Mouse (Mus musculus) heart, embryonic 14.5 days (tissue): Measurements from ENCODE around the gene Srp68. TPM values are rescaled to one million over a fixed set of nuclear protein-coding genes. Genes with fewer than 3 reads are reported as not detected.

Source experiments
- ATAC-seq: fragments of 200-750 bp; cut with Nextera tagmentation; 2 replicates; pipeline ENCODE4 v1.8.0; 2017; ENCODE audit warnings: low read depth, moderate TSS enrichment; ENCODE audit not compliant: insufficient number of reproducible peaks, insufficient read depth, low FRiP score
- H3K27ac ChIP-seq, 2 experiments: fragments of 200-500 bp in 1 of 2; fragments of 300-500 bp in 1 of 2; sonication (generic) in 1 of 2; replicated peaks in 1 of 2; 2 replicates each; pipeline ENCODE4 v1.5.1; 2012 to 2014; ENCODE audit warnings: low read depth in 2 of 2, low read length in 2 of 2, control low read depth in 1 of 2, mild to moderate bottlenecking in 1 of 2, mixed read lengths in 1 of 2; ENCODE audit not compliant: control insufficient read depth in 1 of 2, insufficient read depth in 1 of 2
- H3K27me3 ChIP-seq: fragments of 300-500 bp; sonication (generic); 2 replicates; pipeline ENCODE4 v1.6.1; 2014; ENCODE audit warnings: mild to moderate bottlenecking, low read length, control low read depth; ENCODE audit not compliant: control insufficient read depth, insufficient read depth
- H3K36me3 ChIP-seq: fragments of 300-500 bp; sonication (generic); 2 replicates; pipeline ENCODE4 v1.6.1; 2014; ENCODE audit warnings: mild to moderate bottlenecking, control low read depth, low read length, mixed read lengths; ENCODE audit not compliant: control insufficient read depth, insufficient read depth
- H3K4me1 ChIP-seq, 2 experiments: fragments of 200-500 bp in 1 of 2; fragments of 300-500 bp in 1 of 2; sonication (generic) in 1 of 2; 2 replicates each; pipeline ENCODE4 v1.6.1; 2012 to 2014; ENCODE audit warnings: low read length in 2 of 2, control low read depth in 1 of 2, mixed read lengths in 1 of 2; ENCODE audit not compliant: control insufficient read depth in 2 of 2, insufficient read depth in 2 of 2
- H3K4me2 ChIP-seq: fragments of 300-500 bp; sonication (generic); 2 replicates; pipeline ENCODE4 v1.6.1; 2014; ENCODE audit warnings: mild to moderate bottlenecking, low read length
- H3K4me3 ChIP-seq, 2 experiments: fragments of 200-500 bp in 1 of 2; fragments of 300-500 bp in 1 of 2; sonication (generic) in 1 of 2; 2 replicates each; pipeline ENCODE4 v1.5.1; 2012 to 2014; ENCODE audit warnings: low read length in 2 of 2, mild to moderate bottlenecking in 2 of 2, control low read depth in 1 of 2, low read depth in 1 of 2, moderate library complexity in 1 of 2; ENCODE audit not compliant: control insufficient read depth in 1 of 2, insufficient read depth in 1 of 2
- H3K9ac ChIP-seq: fragments of 300-500 bp; sonication (generic); 2 replicates; pipeline ENCODE4 v1.6.1; 2014; ENCODE audit warnings: mild to moderate bottlenecking, low read length
- H3K9me3 ChIP-seq: fragments of 300-500 bp; sonication (generic); 2 replicates; pipeline ENCODE4 v1.6.1; 2016; ENCODE audit warnings: low read length, control low read depth; ENCODE audit not compliant: control insufficient read depth
- WGBS: fragments of 180-500 bp; shearing (Covaris S2); extraction: QIAGEN DNeasy Blood & Tissue Kit; methylation state at CpG from one replicate; pipeline ENCODE4 v1.1.7; 2014; 5-methylcytosine and 5-hydroxymethylcytosine counted together
- polyA plus RNA-seq: library from polyadenylated mRNA; unstranded; fragments of >200 nt; fragmentation: Nextera tagmentation; extraction: Ambion mirVana; gene quantifications from 2 replicates; pipeline ENCODE4 v1.2.1, GENCODE M21; 2014

The Srp68 gene
- polyA plus RNA-seq, 1 experiment from 2014 or later = 55.5 TPM

DNA sequence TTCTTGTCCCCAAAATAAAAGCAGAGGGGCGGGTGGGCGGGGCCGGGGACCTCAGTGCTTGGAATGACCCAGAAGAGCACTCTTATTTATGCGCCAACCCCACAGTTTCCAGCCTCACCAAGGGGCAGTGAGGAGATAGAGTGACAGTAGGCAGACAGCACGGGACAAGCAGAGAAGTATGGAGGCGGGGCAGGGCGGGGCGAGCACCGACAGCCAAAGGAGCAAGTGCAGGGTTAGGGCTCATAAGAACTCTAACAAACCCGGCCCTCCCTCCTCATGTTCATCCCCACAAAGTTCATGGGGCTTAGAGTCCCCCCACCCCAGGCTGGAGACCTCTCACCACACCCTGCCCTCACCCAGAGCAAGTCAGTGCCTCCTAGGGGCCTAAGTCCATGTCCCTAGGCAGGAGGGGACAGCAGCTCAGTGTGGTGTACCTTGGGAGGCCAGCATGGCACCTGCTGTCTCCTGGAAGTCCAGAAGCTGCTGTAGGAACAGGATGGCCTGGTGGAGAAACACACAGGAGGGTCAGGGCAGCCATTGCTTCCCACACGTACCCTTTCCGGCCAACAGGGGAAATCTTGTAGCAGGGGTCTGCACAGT lies 19.6 kb upstream of the Srp68 start:
- no peaks in the 10 kb centered on the region for H3K9me3 ChIP-seq
- no peak overlapping the region for H3K4me2 ChIP-seq
- no peak overlapping the region for H3K27ac ChIP-seq
- no peaks in the 10 kb centered on the region for H3K27me3 ChIP-seq
- H3K4me3 ChIP-seq = no peak overlapping the region
- H3K9ac ChIP-seq = no peak overlapping the region
- ATAC-seq = no peak
- peaks cover 91% of the 10 kb centered on the region for H3K36me3 ChIP-seq
- H3K4me1 ChIP-seq = peaks cover 0 to 5% of the 10 kb centered on the region in 2 experiments; a peak in 1 of 4 replicates
- WGBS = 86% methylated on average over 12 of the region's 12 CpGs

DNA sequence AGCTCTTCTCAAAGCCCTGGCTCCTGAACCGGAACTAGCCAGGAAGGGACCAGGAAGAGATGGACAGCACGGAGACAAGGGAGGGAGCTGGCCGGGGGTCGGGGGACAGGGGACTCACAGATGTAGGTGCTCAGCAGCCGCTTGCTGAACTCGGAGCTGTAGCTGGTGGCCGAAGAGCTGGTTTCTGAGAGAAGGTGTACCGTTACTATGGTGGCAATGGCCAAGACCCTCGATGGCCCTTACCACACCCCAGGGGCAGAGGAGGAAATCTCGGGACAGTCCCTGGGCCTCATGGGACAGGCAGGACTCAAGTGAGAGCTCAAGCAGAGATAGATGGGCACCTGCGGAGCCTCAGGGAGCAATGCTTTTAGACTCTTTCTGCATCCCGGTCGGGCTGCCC lies 18.4 kb upstream of the Srp68 start:
- H3K4me2 ChIP-seq = no peak overlapping the region
- H3K4me1 ChIP-seq = peaks cover 0 to 5% of the 10 kb centered on the region in 2 experiments; a peak in 1 of 4 replicates
- no peak overlapping the region for H3K9ac ChIP-seq
- H3K27ac ChIP-seq = no peak overlapping the region
- H3K36me3 ChIP-seq = peaks cover 92% of the 10 kb centered on the region
- H3K4me3 ChIP-seq = no peak overlapping the region
- H3K9me3 ChIP-seq = no peaks in the 10 kb centered on the region
- WGBS = 92% methylated on average over 13 of the region's 13 CpGs
- no peaks in the 10 kb centered on the region for H3K27me3 ChIP-seq
- ATAC-seq = no peak

DNA sequence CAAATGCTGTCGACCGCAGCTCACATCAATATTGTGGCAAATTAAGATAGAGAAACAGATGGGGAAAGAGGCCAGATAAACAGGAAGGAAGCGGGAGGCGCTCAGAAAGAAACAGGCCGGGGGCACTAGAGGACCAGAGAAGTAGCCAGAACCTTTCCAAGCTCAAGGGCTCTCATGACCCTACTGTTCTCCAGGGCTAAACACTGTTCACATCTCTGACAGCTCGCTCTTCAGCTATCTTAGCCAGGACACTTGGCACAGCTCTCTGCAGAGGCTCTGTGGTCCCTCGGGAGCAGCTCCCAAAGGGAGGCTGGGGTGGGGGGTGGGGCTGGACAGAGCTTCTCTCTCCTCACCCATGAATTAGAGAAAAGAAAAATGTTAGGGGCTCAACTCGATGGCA lies 16.5 kb upstream of the Srp68 start:
- H3K27me3 ChIP-seq = peaks cover 5% of the 10 kb centered on the region; the same call in 1 of the 2 replicates
- H3K36me3 ChIP-seq = peaks cover 77% of the 10 kb centered on the region
- peaks cover 0 to 5% of the 10 kb centered on the region in 2 experiments; a peak in 1 of 4 replicates for H3K4me1 ChIP-seq
- ATAC-seq = no peak
- H3K27ac ChIP-seq = no peak overlapping the region
- H3K4me2 ChIP-seq = no peak overlapping the region
- no peaks in the 10 kb centered on the region for H3K9me3 ChIP-seq
- H3K9ac ChIP-seq = no peak overlapping the region
- WGBS = 43% methylated on average over 8 of the region's 8 CpGs
- no peak overlapping the region for H3K4me3 ChIP-seq

GRCm38 (mm10) chr11:116287351-116287750 lies 13.3 kb upstream of the Srp68 start:
- Histone ChIP-seq H3K9me3 (0 out of 2 replicates have a peak, but pooled peaks cover 3% of the 10 kb centered on the region), H3K27ac (no peak overlapping the region), H3K9ac (no peak overlapping the region), H3K4me3 (no peak overlapping the region), H3K36me3 (peaks cover 48% of the 10 kb centered on the region), H3K4me1 (peaks cover 0 to 5% of the 10 kb centered on the region in 2 experiments; a peak in 1 of 4 replicates), H3K4me2 (no peak overlapping the region), H3K27me3 (peaks cover 37% of the 10 kb centered on the region)
- WGBS = 68% methylated on average over 5 of the region's 5 CpGs
- no peak for ATAC-seq

- H3K36me3 ChIP-seq = peaks cover 33% of the 10 kb centered on the region
- no peak overlapping the region for H3K9ac ChIP-seq
- 60% methylated on average over 7 of the region's 7 CpGs for WGBS
- H3K4me3 ChIP-seq = no peak overlapping the region
- no peak overlapping the region for H3K27ac ChIP-seq
- ATAC-seq = no peak
- peaks cover 52% of the 10 kb centered on the region for H3K27me3 ChIP-seq
- peaks cover 8% of the 10 kb centered on the region in 2 experiments for H3K4me1 ChIP-seq
- 0 out of 2 replicates have a peak, but pooled peaks cover 3% of the 10 kb centered on the region for H3K9me3 ChIP-seq
- H3K4me2 ChIP-seq = no peak overlapping the region
Measured at GRCm38 (mm10) chr11:116285770-116286191, 11.8 kb upstream of the Srp68 start.

DNA sequence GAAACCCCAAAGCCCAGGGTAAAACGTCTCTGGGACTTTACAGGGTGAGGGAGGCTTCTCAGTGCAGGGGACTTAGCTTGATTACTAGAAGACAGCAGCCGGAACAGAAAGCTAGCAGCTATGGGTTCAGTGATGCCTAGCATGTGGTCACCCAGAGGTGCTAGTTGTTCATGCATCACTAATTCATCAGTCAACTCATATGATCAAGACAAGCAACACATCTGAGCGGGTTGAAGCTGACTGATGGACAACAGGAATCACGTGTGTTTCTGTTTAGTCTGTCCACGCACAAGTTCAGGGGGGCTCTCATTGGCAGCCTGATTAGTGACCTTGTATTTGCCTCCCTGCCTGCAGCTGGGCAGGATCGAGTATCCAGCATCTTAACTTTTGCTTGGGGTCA lies 10.0 kb upstream of the Srp68 start:
- Histone ChIP-seq H3K4me2 (no peak overlapping the region), H3K36me3 (peaks cover 17% of the 10 kb centered on the region), H3K4me3 (no peak overlapping the region), H3K27me3 (peaks cover 64% of the 10 kb centered on the region), H3K9me3 (0 out of 2 replicates have a peak, but pooled peaks cover 3% of the 10 kb centered on the region), H3K27ac (no peak overlapping the region), H3K4me1 (peaks cover 5 to 8% of the 10 kb centered on the region in 2 experiments), H3K9ac (no peak overlapping the region)
- no peak for ATAC-seq
- WGBS = 58% methylated on average over 6 of the region's 6 CpGs

GRCm38 (mm10) chr11:116282912-116283521 lies 9.0 kb upstream of the Srp68 start:
- no peak overlapping the region for H3K4me3 ChIP-seq
- 9% methylated on average over 48 of the region's 48 CpGs for WGBS
- peaks cover 5 to 8% of the 10 kb centered on the region in 2 experiments for H3K4me1 ChIP-seq
- H3K27me3 ChIP-seq = peaks cover 64% of the 10 kb centered on the region
- ATAC-seq = no peak; the same call in 1 of the 2 replicates
- peaks cover 8% of the 10 kb centered on the region for H3K36me3 ChIP-seq
- 0 out of 2 replicates have a peak, but pooled peaks cover 3% of the 10 kb centered on the region for H3K9me3 ChIP-seq
- no peak overlapping the region for H3K9ac ChIP-seq
- no peak overlapping the region for H3K27ac ChIP-seq
- H3K4me2 ChIP-seq = no peak overlapping the region
